Mouse (Mus musculus): ENCODE data around the gene Lurap1. TPM values are rescaled to one million over a fixed set of nuclear protein-coding genes. Genes with fewer than 3 reads are reported as not detected.

The Lurap1 gene
- polyA plus RNA-seq, 1 experiment, result 0.85 TPM

DNA sequence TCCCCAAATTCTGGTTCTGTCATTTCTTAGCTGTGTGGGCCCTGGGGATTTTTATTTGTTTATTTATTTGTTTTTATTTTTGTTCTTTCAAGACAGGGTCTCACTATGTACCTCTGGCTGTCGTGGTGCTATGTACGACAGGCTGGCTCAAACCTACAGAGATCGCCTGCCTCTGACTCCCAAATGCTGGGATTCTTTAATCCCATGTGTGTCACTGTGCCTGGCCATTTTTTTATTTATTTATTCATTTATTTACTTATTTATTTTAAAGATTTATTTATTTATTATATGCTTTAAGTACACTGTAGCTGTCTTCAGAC is 18.2 kb upstream of the Lurap1 start:
- Histone ChIP-seq H3K36me3 (ENCODE audit: control insufficient read depth, insufficient read depth, low read length) (no peaks in the 10 kb centered on the region), H3K4me3 (ENCODE audit: low read depth, low read length) (no peak overlapping the region), H3K4me1 (ENCODE audit: control insufficient read depth, insufficient read depth, insufficient read length, low read length) (peaks cover 22% of the 10 kb centered on the region; the same call in 1 of the 2 replicates), H3K27ac (ENCODE audit: insufficient read depth, low read depth, low read length) (no peak overlapping the region), H3K27me3 (ENCODE audit: control insufficient read depth, insufficient read depth, low read length) (no peaks in the 10 kb centered on the region)
- WGBS, result 81% methylated on average over 3 of the region's 3 CpGs
- TF ChIP-seq POLR2A (IDR thresholded peaks at IDR 0.05; ENCODE audit: low read depth, low read length) (no peak), CTCF (IDR thresholded peaks at IDR 0.05; ENCODE audit: extremely low read depth, insufficient read length, insufficient replicate concordance, low read depth, low read length) (no peak)

DNA sequence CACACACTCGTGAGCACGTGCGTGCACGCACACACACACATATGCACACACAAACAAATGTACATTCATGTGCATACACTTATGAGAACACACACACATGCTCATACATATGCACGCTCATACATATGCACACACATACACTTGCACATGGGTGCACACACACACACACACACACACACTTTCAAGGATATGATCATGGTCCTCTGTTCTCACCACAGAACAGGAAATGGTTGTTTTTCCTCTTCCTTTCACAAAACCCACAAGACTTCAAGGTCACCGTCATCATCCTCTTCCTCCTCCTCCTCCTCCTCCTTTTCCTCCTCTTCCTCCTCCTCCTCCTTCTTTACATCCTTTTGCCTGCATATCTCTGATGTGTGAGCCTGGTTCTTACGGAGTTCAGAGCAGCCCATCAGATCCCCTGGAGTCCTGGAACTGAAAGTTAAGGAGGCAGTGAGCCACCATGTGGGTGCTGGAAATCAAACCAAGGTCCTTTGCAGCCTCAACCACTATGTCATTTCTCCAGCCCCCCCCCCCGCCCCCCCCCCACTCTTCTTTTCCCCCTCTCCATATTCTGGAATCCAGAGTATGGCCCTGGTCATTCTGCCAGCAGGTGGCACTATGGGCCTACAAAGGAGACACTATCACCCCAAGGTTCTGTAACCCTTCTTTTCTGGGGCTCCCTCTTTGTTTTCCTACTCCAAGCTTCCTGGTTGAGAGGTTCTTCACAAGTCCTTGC is 17.6 kb upstream of the Lurap1 start:
- TF ChIP-seq POLR2A (IDR thresholded peaks at IDR 0.05; ENCODE audit: low read depth, low read length) (no peak), CTCF (IDR thresholded peaks at IDR 0.05; ENCODE audit: extremely low read depth, insufficient read length, insufficient replicate concordance, low read depth, low read length) (peak; percentile 47; the same call in 1 of the 2 replicates)
- H3K4me3 ChIP-seq (ENCODE audit: low read depth, low read length), result no peak overlapping the region
- WGBS, result 74% methylated on average over 7 of the region's 8 CpGs
- no peaks in the 10 kb centered on the region for H3K27me3 ChIP-seq (ENCODE audit: control insufficient read depth, insufficient read depth, low read length)
- H3K4me1 ChIP-seq (ENCODE audit: control insufficient read depth, insufficient read depth, insufficient read length, low read length), result peaks cover 22% of the 10 kb centered on the region; the same call in 1 of the 2 replicates
- H3K27ac ChIP-seq (ENCODE audit: insufficient read depth, low read depth, low read length), result no peak overlapping the region
- H3K36me3 ChIP-seq (ENCODE audit: control insufficient read depth, insufficient read depth, low read length), result no peaks in the 10 kb centered on the region

DNA sequence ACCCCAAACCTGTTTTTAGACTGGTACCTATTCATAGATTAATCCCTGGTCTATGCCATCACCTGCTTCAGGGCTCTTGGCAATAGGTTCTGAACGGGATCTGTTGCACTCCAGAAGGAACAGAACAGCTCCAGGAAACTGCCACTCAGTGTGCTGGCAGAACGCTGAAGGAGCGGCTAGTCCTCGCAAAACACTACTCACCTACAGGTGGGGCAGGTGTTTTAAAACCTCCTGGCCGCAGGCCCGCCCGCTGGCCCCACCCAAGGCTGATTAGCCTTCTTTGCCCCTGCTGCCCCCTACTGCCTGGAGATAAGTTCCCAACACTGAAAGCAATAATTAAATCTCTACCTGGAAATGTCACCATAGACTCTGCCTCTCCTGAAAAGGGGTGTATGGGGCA is 16.3 kb upstream of the Lurap1 start, which contains the start of gene Tspan1:
Tspan1 (minus strand) TSS at position 198 of the 400 bp plus-strand sequence.
- peak; percentile 35; the same call in 1 of the 2 replicates for TF ChIP-seq POLR2A (IDR thresholded peaks at IDR 0.05; ENCODE audit: low read depth, low read length)
- peak; percentile 53; the same call in 1 of the 2 replicates for TF ChIP-seq CTCF (IDR thresholded peaks at IDR 0.05; ENCODE audit: extremely low read depth, insufficient read length, insufficient replicate concordance, low read depth, low read length)
- WGBS, result 13% methylated on average over 7 of the region's 7 CpGs
- no peaks in the 10 kb centered on the region for H3K27me3 ChIP-seq (ENCODE audit: control insufficient read depth, insufficient read depth, low read length)
- H3K27ac ChIP-seq (ENCODE audit: insufficient read depth, low read depth, low read length), result peak within 1 kb of the TSS; percentile 91
- H3K4me3 ChIP-seq (ENCODE audit: low read depth, low read length), result no peak within 1 kb of the TSS
- H3K4me1 ChIP-seq (ENCODE audit: control insufficient read depth, insufficient read depth, insufficient read length, low read length), result peaks cover 24% of the 10 kb centered on the region; the same call in 1 of the 2 replicates
- no peaks in the 10 kb centered on the region for H3K36me3 ChIP-seq (ENCODE audit: control insufficient read depth, insufficient read depth, low read length)

DNA sequence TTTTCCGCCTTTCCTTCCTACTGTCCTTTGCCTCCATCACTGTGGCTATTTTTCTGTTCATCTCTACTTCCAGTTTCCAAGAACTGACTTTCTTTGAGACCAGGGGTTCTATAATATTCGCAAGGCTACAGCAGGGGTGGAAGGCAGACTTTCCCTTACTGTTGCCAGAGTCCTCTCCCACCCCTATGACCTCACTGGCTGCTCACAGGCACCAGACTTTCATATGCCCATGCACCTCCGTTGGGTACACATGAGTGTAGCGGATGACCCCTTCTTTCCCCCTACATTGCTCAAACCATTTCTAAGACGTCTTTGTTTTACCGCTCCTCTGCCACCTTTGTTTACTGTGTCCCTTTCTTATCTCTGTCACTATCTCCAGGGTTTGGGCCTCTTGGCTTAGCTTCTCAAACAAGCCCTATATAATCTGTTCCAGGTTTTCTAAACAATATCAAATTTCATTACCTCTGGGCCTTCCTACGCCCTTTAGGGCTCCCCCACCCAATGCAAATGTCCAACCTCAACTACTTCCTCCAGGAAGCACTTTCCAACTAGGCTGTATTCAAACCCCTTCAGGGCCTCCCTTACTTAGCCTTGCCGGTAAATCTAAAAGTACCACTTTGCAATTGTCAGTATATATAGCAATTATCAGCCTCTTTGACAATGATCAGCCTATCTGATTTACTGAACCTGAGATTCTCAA is 14.7 kb upstream of the Lurap1 start:
- no peak overlapping the region for H3K4me3 ChIP-seq (ENCODE audit: low read depth, low read length)
- peak overlapping the region; percentile 91 for H3K27ac ChIP-seq (ENCODE audit: insufficient read depth, low read depth, low read length)
- H3K27me3 ChIP-seq (ENCODE audit: control insufficient read depth, insufficient read depth, low read length), result no peaks in the 10 kb centered on the region
- TF ChIP-seq POLR2A (IDR thresholded peaks at IDR 0.05; ENCODE audit: low read depth, low read length) (no peak), CTCF (IDR thresholded peaks at IDR 0.05; ENCODE audit: extremely low read depth, insufficient read length, insufficient replicate concordance, low read depth, low read length) (no peak)
- H3K36me3 ChIP-seq (ENCODE audit: control insufficient read depth, insufficient read depth, low read length), result no peaks in the 10 kb centered on the region
- peaks cover 24% of the 10 kb centered on the region; the same call in 1 of the 2 replicates for H3K4me1 ChIP-seq (ENCODE audit: control insufficient read depth, insufficient read depth, insufficient read length, low read length)
- WGBS, result 25% methylated on average over 8 of the region's 8 CpGs

DNA sequence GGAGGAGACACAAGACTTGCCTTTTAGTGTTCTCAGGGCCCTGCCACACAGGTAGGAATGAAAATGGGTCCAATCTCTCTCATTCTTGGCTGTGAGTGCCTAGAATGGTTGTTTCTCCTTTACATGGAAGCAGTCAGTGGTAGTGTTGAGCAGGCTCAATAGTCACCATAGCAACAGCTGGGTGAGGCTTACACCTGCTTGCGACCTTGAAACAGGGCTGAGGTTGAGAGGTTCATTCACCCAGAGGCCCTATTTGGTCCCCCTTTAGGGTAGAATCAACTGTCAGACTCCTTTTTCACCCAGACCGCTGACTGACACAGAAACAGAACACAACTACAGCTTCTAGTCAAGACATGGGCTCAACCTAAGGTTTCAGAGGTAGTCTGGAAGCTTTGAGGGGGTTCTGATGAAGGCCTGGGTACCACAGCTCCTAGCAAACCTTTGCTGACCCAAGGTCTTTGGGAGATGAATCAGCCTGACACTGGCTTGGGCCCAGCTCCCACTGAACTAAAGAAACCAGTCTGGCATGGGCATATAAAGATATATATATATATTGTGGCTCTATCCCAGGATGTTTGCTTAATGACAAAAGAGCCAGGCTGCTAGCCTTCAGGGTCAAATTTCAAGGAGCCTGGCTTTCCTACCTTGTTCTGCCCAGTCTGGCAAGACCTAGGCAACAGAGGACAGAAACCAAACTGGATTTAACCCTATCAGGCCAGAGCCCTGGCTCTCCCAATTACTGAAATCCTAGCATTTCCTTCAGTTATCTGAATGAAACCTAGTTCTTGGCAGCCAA is 13.8 kb upstream of the Lurap1 start:
- Histone ChIP-seq H3K4me3 (ENCODE audit: low read depth, low read length) (no peak overlapping the region), H3K27me3 (ENCODE audit: control insufficient read depth, insufficient read depth, low read length) (no peaks in the 10 kb centered on the region), H3K4me1 (ENCODE audit: control insufficient read depth, insufficient read depth, insufficient read length, low read length) (peaks cover 21% of the 10 kb centered on the region; the same call in 1 of the 2 replicates), H3K36me3 (ENCODE audit: control insufficient read depth, insufficient read depth, low read length) (0 out of 2 replicates have a peak, but pooled peaks cover 2% of the 10 kb centered on the region), H3K27ac (ENCODE audit: insufficient read depth, low read depth, low read length) (peak overlapping the region; percentile 91)
- no peak for TF ChIP-seq POLR2A (IDR thresholded peaks at IDR 0.05; ENCODE audit: low read depth, low read length)
- no peak for TF ChIP-seq CTCF (IDR thresholded peaks at IDR 0.05; ENCODE audit: extremely low read depth, insufficient read length, insufficient replicate concordance, low read depth, low read length)
- WGBS, result 41% methylated on average over 2 of the region's 2 CpGs

DNA sequence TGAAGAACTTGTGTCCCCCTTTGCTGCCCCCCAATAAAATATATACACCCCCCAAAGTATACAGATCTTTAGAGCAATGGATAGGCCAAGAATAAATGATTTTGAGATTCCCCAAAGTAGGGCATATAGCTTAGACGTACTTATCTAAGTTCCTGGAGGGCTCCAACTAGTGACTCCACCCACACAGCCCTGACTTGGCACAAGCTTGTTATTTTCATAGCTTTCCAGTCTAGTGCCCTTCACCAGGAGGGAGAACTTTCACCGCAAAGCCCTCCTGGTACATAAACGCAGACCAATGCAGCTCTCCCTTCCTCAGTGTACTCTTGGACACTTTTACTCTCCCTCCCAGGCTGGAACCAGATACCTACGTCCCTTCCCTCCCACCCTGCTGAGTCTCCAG is 11.0 kb upstream of the Lurap1 start:
- Histone ChIP-seq H3K27me3 (ENCODE audit: control insufficient read depth, insufficient read depth, low read length) (no peaks in the 10 kb centered on the region), H3K36me3 (ENCODE audit: control insufficient read depth, insufficient read depth, low read length) (peaks cover 22% of the 10 kb centered on the region), H3K4me3 (ENCODE audit: low read depth, low read length) (no peak overlapping the region), H3K27ac (ENCODE audit: insufficient read depth, low read depth, low read length) (no peak overlapping the region), H3K4me1 (ENCODE audit: control insufficient read depth, insufficient read depth, insufficient read length, low read length) (peaks cover 21% of the 10 kb centered on the region; the same call in 1 of the 2 replicates)
- WGBS, result 33% methylated on average over 4 of the region's 4 CpGs
- TF ChIP-seq CTCF (IDR thresholded peaks at IDR 0.05; ENCODE audit: extremely low read depth, insufficient read length, insufficient replicate concordance, low read depth, low read length) (no peak), POLR2A (IDR thresholded peaks at IDR 0.05; ENCODE audit: low read depth, low read length) (no peak)

All from small intestine, adult 2 months (tissue).